Mouse (Mus musculus): ENCODE results near the gene Fez2. TPM values are rescaled to one million over a fixed set of nuclear protein-coding genes. Genes with fewer than 3 reads are reported as not detected.

Fez2 gene
- polyA plus RNA-seq, 1 experiment: 91.6 TPM

DNA sequence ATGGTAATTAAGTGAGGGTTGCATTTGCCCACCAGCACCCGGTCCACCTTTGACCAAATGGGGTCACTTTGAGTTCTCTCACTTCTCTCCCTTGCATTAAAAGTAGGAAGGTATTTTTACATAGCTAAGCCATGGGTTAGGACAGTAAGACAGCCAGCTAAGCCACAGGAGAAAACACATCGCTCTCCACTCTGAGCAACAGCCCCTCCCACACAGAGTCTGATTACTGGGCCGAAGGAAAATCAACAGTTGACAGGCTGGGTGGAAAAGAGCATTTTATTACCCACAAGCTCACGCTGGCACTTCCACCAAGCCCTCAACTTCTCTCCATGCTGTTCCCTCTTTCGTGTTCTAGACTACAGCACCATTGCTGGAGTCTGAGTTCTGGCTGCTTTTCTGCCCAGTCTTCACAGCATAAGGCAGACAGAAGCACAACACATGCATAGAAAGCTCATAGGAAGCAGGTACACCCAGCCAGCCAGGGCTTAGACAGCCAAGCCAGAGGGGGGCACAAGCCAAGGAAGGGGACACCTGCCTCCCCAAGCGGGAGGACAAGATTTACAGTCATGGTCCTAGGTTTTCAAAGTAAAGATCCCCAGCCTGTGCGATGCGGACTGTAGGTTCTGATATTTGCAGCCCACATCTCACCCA is 38.7 kb downstream of the Fez2 start:
- Histone ChIP-seq H3K4me1 (ENCODE audit: control insufficient read depth, insufficient read depth, low read length) (no peaks in the 10 kb centered on the region), H3K27me3 (ENCODE audit: control insufficient read depth, insufficient read depth, low read length) (no peaks in the 10 kb centered on the region), H3K4me3 (replicated peaks; ENCODE audit: insufficient read depth, low read depth, low read length) (no peak overlapping the region), H3K27ac (ENCODE audit: insufficient read depth, low read length) (no peak overlapping the region)
- 85% methylated on average over 8 of the region's 8 CpGs for WGBS
- DNase-seq: no peak
- TF ChIP-seq CTCF (IDR thresholded peaks at IDR 0.05; ENCODE audit: borderline replicate concordance, insufficient read depth, low read depth, low read length): no peak
- no peak for TF ChIP-seq POLR2A (IDR thresholded peaks at IDR 0.05; ENCODE audit: borderline replicate concordance, insufficient read depth, low read length)

DNA sequence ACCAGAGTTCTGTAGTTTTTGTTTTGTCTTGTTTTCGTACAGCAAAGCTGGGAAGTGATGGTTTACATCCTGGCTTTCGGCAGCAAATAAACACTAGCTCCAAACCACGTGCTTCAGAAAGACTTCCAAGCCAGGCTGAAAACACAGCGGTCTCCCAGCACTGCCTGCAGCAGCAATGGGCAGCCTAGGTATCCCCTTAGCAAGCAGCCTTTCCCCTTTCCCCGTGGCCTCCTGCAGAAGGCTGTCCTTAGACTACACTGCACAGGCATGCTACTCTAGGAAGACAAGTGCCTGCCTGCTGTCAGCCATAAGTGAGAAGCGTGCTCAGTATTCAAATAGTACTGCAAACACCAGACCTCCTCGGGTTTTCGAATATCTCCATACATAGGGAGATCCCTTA is 41.4 kb downstream of the Fez2 start:
- DNase-seq: no peak
- TF ChIP-seq POLR2A (IDR thresholded peaks at IDR 0.05; ENCODE audit: borderline replicate concordance, insufficient read depth, low read length): no peak
- TF ChIP-seq CTCF (IDR thresholded peaks at IDR 0.05; ENCODE audit: borderline replicate concordance, insufficient read depth, low read depth, low read length): no peak
- no peak overlapping the region for H3K4me3 ChIP-seq (replicated peaks; ENCODE audit: insufficient read depth, low read depth, low read length)
- WGBS: 52% methylated on average over 8 of the region's 8 CpGs
- H3K27ac ChIP-seq (ENCODE audit: insufficient read depth, low read length): no peak overlapping the region
- no peaks in the 10 kb centered on the region for H3K4me1 ChIP-seq (ENCODE audit: control insufficient read depth, insufficient read depth, low read length)
- no peaks in the 10 kb centered on the region for H3K27me3 ChIP-seq (ENCODE audit: control insufficient read depth, insufficient read depth, low read length)

DNA sequence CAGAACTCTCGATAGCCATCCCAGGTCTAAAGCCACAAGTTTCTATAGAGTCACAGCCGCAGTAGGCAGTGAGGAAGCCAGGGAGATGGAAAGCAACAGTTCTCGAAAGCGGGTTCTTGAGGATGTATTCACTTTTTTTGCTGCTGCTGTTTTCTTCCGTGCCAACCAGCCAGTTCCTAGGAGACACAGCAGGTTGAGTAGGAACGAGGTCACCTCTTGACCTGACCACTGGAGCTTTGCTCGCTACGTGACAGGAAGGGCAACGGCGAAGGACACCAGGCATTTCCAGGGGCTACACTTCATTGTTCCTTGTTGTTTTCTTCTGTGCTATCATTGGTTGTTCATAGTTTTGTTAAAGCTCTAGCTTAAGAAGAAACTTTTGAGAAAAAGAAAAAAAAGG is 43.2 kb downstream of the Fez2 start:
- DNase-seq: no peak
- no peak overlapping the region for H3K27ac ChIP-seq (ENCODE audit: insufficient read depth, low read length)
- no peak overlapping the region for H3K4me3 ChIP-seq (replicated peaks; ENCODE audit: insufficient read depth, low read depth, low read length)
- TF ChIP-seq CTCF (IDR thresholded peaks at IDR 0.05; ENCODE audit: borderline replicate concordance, insufficient read depth, low read depth, low read length) (no peak), POLR2A (IDR thresholded peaks at IDR 0.05; ENCODE audit: borderline replicate concordance, insufficient read depth, low read length) (no peak)
- 56% methylated on average over 10 of the region's 10 CpGs for WGBS
- no peaks in the 10 kb centered on the region for H3K27me3 ChIP-seq (ENCODE audit: control insufficient read depth, insufficient read depth, low read length)
- H3K4me1 ChIP-seq (ENCODE audit: control insufficient read depth, insufficient read depth, low read length): no peaks in the 10 kb centered on the region

DNA sequence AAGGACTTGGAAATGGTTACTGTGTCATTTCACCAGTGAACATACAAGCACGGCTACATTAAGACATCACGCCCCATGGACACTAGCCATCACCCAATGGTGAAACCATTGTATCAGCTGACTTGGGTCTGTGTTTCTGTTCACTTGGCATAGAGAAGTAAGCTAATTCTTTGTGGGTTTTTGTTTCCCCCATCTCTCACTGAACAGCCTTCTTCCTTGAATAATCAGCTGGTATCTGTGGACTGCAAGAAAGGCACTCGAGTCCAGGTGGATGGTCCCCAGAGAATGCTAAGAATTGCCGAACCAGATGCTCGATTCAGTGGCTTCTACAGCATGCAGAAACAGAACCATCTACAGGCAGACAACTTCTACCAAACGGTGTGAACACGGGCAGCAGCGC is 44.1 kb downstream of the Fez2 start:
- Histone ChIP-seq H3K4me3 (replicated peaks; ENCODE audit: insufficient read depth, low read depth, low read length) (no peak overlapping the region), H3K4me1 (ENCODE audit: control insufficient read depth, insufficient read depth, low read length) (no peaks in the 10 kb centered on the region), H3K27me3 (ENCODE audit: control insufficient read depth, insufficient read depth, low read length) (no peaks in the 10 kb centered on the region), H3K27ac (ENCODE audit: insufficient read depth, low read length) (no peak overlapping the region)
- no peak for TF ChIP-seq POLR2A (IDR thresholded peaks at IDR 0.05; ENCODE audit: borderline replicate concordance, insufficient read depth, low read length)
- TF ChIP-seq CTCF (IDR thresholded peaks at IDR 0.05; ENCODE audit: borderline replicate concordance, insufficient read depth, low read depth, low read length): no peak
- 85% methylated on average over 8 of the region's 8 CpGs for WGBS
- DNase-seq: no peak

DNA sequence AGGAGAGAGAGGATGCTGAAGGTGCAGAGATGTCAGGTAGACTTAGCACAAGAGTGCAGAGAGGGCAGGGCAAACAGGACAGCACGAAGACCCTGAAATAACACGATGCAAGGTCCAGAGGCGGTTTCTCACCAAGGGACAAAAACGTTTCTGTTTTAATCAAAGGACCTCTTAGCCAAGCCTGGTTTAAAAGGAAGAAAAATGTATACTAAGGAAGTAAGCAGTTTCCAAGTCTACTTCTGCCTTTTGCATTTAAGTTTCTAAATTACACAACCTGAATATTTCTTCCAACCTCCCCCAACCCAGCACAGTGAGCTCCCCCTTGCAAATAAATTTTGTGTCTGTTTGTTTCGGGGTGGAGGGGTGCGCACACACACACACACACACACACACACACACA is 44.8 kb downstream of the Fez2 start:
- no peak for DNase-seq
- Histone ChIP-seq H3K27ac (ENCODE audit: insufficient read depth, low read length) (no peak overlapping the region), H3K27me3 (ENCODE audit: control insufficient read depth, insufficient read depth, low read length) (no peaks in the 10 kb centered on the region), H3K4me3 (replicated peaks; ENCODE audit: insufficient read depth, low read depth, low read length) (no peak overlapping the region), H3K4me1 (ENCODE audit: control insufficient read depth, insufficient read depth, low read length) (no peaks in the 10 kb centered on the region)
- WGBS: 92% methylated on average over 6 of the region's 6 CpGs
- TF ChIP-seq POLR2A (IDR thresholded peaks at IDR 0.05; ENCODE audit: borderline replicate concordance, insufficient read depth, low read length) (no peak), CTCF (IDR thresholded peaks at IDR 0.05; ENCODE audit: borderline replicate concordance, insufficient read depth, low read depth, low read length) (no peak)

DNA sequence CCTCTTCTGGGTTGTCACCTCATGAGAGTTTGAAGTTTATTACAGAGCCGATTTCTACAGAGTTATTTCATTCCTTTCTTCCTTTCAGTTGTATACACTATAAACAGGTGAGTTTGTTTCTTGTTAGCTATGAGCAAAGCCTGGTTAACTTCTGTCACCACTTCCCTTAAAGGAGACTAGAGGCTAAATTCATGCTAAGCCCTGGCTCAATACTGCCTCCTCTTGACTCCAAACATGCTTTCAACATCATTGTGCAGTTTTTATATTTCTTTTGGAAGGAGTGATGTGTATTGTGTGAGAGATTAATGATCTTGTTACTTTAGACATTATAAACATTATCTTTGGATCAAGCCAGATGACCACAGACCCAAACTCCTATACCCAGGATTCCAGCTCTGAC is 47.5 kb downstream of the Fez2 start:
- Histone ChIP-seq H3K27ac (ENCODE audit: insufficient read depth, low read length) (no peak overlapping the region), H3K4me1 (ENCODE audit: control insufficient read depth, insufficient read depth, low read length) (no peaks in the 10 kb centered on the region), H3K4me3 (replicated peaks; ENCODE audit: insufficient read depth, low read depth, low read length) (no peak overlapping the region), H3K27me3 (ENCODE audit: control insufficient read depth, insufficient read depth, low read length) (no peaks in the 10 kb centered on the region)
- DNase-seq: no peak
- WGBS: 93% methylated on average over 1 of the region's 1 CpGs
- no peak for TF ChIP-seq CTCF (IDR thresholded peaks at IDR 0.05; ENCODE audit: borderline replicate concordance, insufficient read depth, low read depth, low read length)
- no peak for TF ChIP-seq POLR2A (IDR thresholded peaks at IDR 0.05; ENCODE audit: borderline replicate concordance, insufficient read depth, low read length)

DNA sequence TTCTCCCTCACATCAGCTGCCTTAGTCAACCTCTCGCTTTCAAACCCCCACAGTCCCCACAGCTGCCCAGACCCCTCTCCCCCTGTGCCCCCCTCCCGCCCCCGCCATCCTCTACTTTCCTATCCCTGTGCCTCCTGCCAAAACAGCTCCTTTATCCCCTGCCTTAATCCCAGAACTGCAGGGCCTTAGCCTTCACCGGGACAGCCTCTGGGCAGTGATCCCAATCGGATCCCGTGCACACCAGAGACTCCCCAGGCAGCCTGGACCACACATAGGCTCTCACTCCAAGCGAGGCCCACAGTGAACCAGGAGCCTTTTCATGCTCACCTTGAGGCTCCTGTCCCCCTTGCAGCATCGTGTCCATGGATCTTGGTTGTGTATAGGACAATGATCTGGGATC is 49.5 kb downstream of the Fez2 start:
- Histone ChIP-seq H3K27me3 (ENCODE audit: control insufficient read depth, insufficient read depth, low read length) (no peaks in the 10 kb centered on the region), H3K4me1 (ENCODE audit: control insufficient read depth, insufficient read depth, low read length) (no peaks in the 10 kb centered on the region), H3K4me3 (replicated peaks; ENCODE audit: insufficient read depth, low read depth, low read length) (no peak overlapping the region), H3K27ac (ENCODE audit: insufficient read depth, low read length) (no peak overlapping the region)
- no peak for DNase-seq
- no peak for TF ChIP-seq CTCF (IDR thresholded peaks at IDR 0.05; ENCODE audit: borderline replicate concordance, insufficient read depth, low read depth, low read length)
- TF ChIP-seq POLR2A (IDR thresholded peaks at IDR 0.05; ENCODE audit: borderline replicate concordance, insufficient read depth, low read length): no peak
- 48% methylated on average over 8 of the region's 8 CpGs for WGBS

DNA sequence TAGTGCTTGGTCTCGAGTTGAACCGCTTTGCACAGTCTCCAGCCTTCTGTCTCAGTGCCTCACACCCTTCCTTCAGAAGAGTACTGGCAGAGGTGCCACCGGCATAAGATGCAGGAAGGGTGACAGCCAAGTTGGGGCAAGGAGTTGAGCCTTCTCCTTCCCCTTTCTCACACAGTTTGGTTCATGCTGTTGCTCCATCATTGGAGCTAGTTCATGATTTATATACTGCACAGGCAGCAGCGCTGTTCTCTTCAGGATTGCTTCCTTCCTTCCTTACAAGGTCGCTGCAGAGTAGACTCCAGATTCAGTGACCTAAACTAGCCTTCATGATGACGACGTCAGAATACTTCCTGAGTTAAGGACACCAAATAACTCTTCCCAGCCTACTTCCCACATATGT is 51.9 kb downstream of the Fez2 start:
- H3K27me3 ChIP-seq (ENCODE audit: control insufficient read depth, insufficient read depth, low read length): no peaks in the 10 kb centered on the region
- no peak overlapping the region for H3K4me3 ChIP-seq (replicated peaks; ENCODE audit: insufficient read depth, low read depth, low read length)
- DNase-seq: no peak
- no peak for TF ChIP-seq CTCF (IDR thresholded peaks at IDR 0.05; ENCODE audit: borderline replicate concordance, insufficient read depth, low read depth, low read length)
- TF ChIP-seq POLR2A (IDR thresholded peaks at IDR 0.05; ENCODE audit: borderline replicate concordance, insufficient read depth, low read length): no peak
- H3K27ac ChIP-seq (ENCODE audit: insufficient read depth, low read length): no peak overlapping the region
- 96% methylated on average over 7 of the region's 7 CpGs for WGBS
- H3K4me1 ChIP-seq (ENCODE audit: control insufficient read depth, insufficient read depth, low read length): no peaks in the 10 kb centered on the region
